Mouse (Mus musculus) spleen, adult 2 months (tissue): ENCODE results near the gene Hace1.

ENCODE experiments used
- CTCF ChIP-seq: fragments of 200-500 bp; IDR thresholded peaks from 2 replicates; pipeline ENCODE4 v1.5.1; 2011; ENCODE audit warnings: mild to moderate bottlenecking, inconsistent platforms; ENCODE audit not compliant: insufficient read depth, insufficient read length, insufficient replicate concordance; ENCODE audit errors: extremely low read depth
- POLR2A ChIP-seq: fragments of 200-500 bp; IDR thresholded peaks from 2 replicates; pipeline ENCODE4 v1.6.1; 2011; ENCODE audit warnings: low read depth, low read length, inconsistent platforms

DNA sequence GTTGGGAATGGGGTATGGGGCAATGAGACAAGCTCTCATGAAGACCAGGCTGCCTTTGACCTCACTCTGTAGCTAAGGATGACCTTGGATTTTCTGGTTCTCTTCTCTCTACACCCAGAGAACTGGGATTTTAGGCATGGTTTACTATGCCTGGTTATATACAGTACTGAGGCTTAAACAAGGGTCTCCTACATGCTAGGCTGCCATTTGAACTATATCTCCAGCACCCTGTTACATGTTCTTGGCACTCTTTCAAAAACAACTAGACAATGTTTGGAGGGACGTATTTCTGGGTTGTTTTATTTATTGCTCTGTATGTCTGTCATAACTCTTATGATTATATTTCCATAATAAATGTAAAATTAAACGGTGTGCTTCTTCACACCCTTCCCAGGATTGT, 129.2 kb downstream of the Hace1 start:
- no peak for TF ChIP-seq POLR2A
- no peak for TF ChIP-seq CTCF
